Mouse (Mus musculus): ENCODE measurements around the gene Gm6169. TPM values are rescaled to one million over a fixed set of nuclear protein-coding genes. Genes with fewer than 3 reads are reported as not detected.

The Gm6169 gene
- polyA plus RNA-seq (2021; fragmentation: Nextera tagmentation), result 0.25 TPM in 1 of 2 replicates, not detected in the other
- long read RNA-seq, experiment 1, result 0 reads
- long read RNA-seq, experiment 2, result 0 reads

GRCm38 (mm10) chr13:97099187-97099852 lies at the start of gene Gm6169:
Gene Gm6169 (minus strand): TSS chr13:97099237.

GRCm38 (mm10) chr13:97137466-97138400 lies 38.7 kb upstream of the Gm6169 start, which contains the start of the genes Gfm2 and Nsa2:
Gene Gfm2 (plus strand): TSS chr13:97137937.
Gene Nsa2 (minus strand): TSS chr13:97137937.

GRCm38 (mm10) chr13:97066649-97067550 lies 32.1 kb downstream of the Gm6169 start, which contains the start of gene Fam169a:
Gene Fam169a (plus strand): TSS chr13:97067286.

Other genes with a start within 250 kb of the Gm6169 start
- 3.0 and 4.4 TPM in 2 replicates for gene Gcnt4, start 174.5 kb downstream of the Gm6169 start, polyA plus RNA-seq (2021; fragmentation: Nextera tagmentation)
- gene 1700029F12Rik, start 64.9 kb downstream of the Gm6169 start, polyA plus RNA-seq (2021; fragmentation: Nextera tagmentation), result not detected in 2 replicates
- 13.5 and 16.1 TPM in 2 replicates for gene Fam169a, start 32.0 kb downstream of the Gm6169 start, polyA plus RNA-seq (2021; fragmentation: Nextera tagmentation)
- gene Gfm2, start 38.7 kb upstream of the Gm6169 start, polyA plus RNA-seq (2021; fragmentation: Nextera tagmentation), result 10.5 and 12.9 TPM in 2 replicates
- 28.5 and 38.6 TPM in 2 replicates for gene Nsa2, start 38.7 kb upstream of the Gm6169 start, polyA plus RNA-seq (2021; fragmentation: Nextera tagmentation)
- gene Hexb, start 99.1 kb upstream of the Gm6169 start, polyA plus RNA-seq (2021; fragmentation: Nextera tagmentation), result 231 and 271 TPM in 2 replicates
- 48.7 and 129 TPM in 2 replicates for gene Enc1, start 141.9 kb upstream of the Gm6169 start, polyA plus RNA-seq (2021; fragmentation: Nextera tagmentation)